Mouse (Mus musculus): ENCODE results near the gene Sltm. TPM values are rescaled to one million over a fixed set of nuclear protein-coding genes. Genes with fewer than 3 reads are reported as not detected.

Sltm gene
- 39.9 and 44.1 TPM in 2 replicates for polyA plus RNA-seq (2015; fragmentation: Nextera tagmentation; extraction: Ambion mirVana)

DNA sequence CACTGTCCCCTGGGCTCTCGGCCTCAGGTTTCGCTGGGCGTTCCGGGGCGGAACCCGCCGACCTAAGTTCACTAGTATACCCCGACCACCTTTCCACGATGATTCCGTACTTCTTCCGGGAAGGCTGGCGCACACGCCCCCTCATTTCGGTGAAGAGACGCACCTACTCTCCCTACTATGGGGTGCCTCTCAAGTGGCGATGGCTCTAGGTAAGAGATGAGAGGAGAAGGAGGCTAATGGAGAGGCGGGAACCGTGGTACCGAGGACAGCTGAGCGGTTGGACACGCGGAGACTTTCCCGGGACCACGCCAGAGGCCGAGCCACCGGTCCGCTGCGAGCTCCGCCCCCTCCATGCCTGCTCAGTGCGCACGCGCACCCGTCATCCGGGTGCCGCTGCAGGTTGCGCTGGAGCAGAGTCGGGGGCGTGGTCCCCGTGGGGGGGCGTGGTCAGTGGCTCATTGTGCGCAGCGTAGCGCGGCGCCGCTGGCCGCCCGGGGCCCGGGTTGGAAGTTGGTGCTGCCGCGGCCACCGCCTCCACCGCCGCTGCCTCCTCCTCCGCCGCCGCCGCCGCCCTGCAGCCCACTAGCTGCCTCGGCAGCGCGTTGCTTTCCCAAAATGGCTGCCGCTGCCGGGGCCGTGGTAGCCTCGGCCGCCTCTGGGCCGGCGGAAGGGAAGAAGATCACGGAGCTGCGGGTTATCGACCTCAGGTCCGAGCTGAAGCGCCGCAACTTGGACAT is at the start of gene Sltm:
Gene Sltm, plus strand, starts transcription at position 450 of the 737 bp plus-strand sequence.
- no peaks in the 10 kb centered on the region for H3K9me3 ChIP-seq (ENCODE audit: control insufficient read depth, low read length)
- peak within 1 kb of the TSS; percentile 88 for H3K4me2 ChIP-seq (ENCODE audit: low read depth, low read length)
- peak within 1 kb of the TSS; percentile 97 for H3K9ac ChIP-seq (ENCODE audit: low read depth, low read length)
- H3K27ac ChIP-seq (ENCODE audit: low read length) = peak within 1 kb of the TSS; percentile 100
- no peaks in the 10 kb centered on the region for H3K36me3 ChIP-seq (ENCODE audit: control insufficient read depth, insufficient read depth, low read length)
- peak within 1 kb of the TSS; percentile 86 for H3K4me3 ChIP-seq (ENCODE audit: low read length)
- peak; percentile 94 for ATAC-seq
- no peaks in the 10 kb centered on the region for H3K4me1 ChIP-seq (ENCODE audit: control insufficient read depth, insufficient read depth, low read length)
- under 1% methylated on average over 75 of the region's 75 CpGs for WGBS
- no peaks in the 10 kb centered on the region for H3K27me3 ChIP-seq (replicated peaks; ENCODE audit: control insufficient read depth, insufficient read depth, low read length)

DNA sequence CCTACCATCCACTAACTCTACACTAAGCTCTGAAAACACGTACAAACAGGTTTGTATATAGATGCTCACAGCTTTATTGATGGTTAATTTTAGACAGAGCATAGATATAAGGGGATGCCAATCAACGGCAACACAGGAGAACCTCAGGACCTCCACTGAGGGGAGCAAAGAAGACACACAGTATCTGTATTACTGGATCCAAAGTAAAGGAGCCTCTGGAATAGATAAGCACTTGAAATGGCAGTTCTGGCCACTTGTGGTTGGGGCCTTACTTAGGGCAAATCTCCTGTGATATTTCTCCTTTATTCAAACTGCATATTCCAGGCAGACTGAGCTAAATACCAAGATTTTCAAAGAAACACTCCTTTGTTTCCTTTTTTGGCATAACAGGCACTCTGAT is 49.5 kb upstream of the Sltm start:
- H3K36me3 ChIP-seq (ENCODE audit: control insufficient read depth, insufficient read depth, low read length) = no peaks in the 10 kb centered on the region
- no peak overlapping the region for H3K27ac ChIP-seq (ENCODE audit: low read length)
- WGBS = 93% methylated on average over 2 of the region's 2 CpGs
- no peak for ATAC-seq
- no peak overlapping the region for H3K4me2 ChIP-seq (ENCODE audit: low read depth, low read length)
- no peak overlapping the region for H3K4me3 ChIP-seq (ENCODE audit: low read length)
- no peaks in the 10 kb centered on the region for H3K27me3 ChIP-seq (replicated peaks; ENCODE audit: control insufficient read depth, insufficient read depth, low read length)
- no peaks in the 10 kb centered on the region for H3K9me3 ChIP-seq (ENCODE audit: control insufficient read depth, low read length)
- no peak overlapping the region for H3K9ac ChIP-seq (ENCODE audit: low read depth, low read length)
- H3K4me1 ChIP-seq (ENCODE audit: control insufficient read depth, insufficient read depth, low read length) = no peaks in the 10 kb centered on the region

DNA sequence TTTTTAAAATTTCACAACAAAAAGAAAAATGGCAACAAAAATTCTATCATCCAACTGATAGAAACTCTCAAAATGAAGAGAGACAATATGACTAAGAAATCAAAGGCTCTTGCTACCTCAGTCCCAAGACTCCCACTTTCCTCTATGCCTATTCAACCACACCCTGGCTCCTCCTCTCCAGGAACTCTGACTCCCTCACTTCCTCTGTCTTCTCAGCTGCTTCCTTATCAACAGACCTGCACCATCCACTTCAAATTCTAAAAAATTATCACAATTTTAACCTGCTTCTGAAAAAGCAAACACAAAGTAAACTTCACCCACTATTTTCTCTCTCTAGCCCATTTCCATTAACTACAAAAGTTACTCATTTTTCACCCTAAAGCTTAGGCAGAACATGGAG is 45.6 kb upstream of the Sltm start:
- Histone ChIP-seq H3K4me2 (ENCODE audit: low read depth, low read length) (no peak overlapping the region), H3K36me3 (ENCODE audit: control insufficient read depth, insufficient read depth, low read length) (no peaks in the 10 kb centered on the region), H3K9me3 (ENCODE audit: control insufficient read depth, low read length) (no peaks in the 10 kb centered on the region), H3K27me3 (replicated peaks; ENCODE audit: control insufficient read depth, insufficient read depth, low read length) (no peaks in the 10 kb centered on the region), H3K27ac (ENCODE audit: low read length) (no peak overlapping the region), H3K4me3 (ENCODE audit: low read length) (no peak overlapping the region), H3K4me1 (ENCODE audit: control insufficient read depth, insufficient read depth, low read length) (no peaks in the 10 kb centered on the region), H3K9ac (ENCODE audit: low read depth, low read length) (no peak overlapping the region)
- ATAC-seq = no peak

DNA sequence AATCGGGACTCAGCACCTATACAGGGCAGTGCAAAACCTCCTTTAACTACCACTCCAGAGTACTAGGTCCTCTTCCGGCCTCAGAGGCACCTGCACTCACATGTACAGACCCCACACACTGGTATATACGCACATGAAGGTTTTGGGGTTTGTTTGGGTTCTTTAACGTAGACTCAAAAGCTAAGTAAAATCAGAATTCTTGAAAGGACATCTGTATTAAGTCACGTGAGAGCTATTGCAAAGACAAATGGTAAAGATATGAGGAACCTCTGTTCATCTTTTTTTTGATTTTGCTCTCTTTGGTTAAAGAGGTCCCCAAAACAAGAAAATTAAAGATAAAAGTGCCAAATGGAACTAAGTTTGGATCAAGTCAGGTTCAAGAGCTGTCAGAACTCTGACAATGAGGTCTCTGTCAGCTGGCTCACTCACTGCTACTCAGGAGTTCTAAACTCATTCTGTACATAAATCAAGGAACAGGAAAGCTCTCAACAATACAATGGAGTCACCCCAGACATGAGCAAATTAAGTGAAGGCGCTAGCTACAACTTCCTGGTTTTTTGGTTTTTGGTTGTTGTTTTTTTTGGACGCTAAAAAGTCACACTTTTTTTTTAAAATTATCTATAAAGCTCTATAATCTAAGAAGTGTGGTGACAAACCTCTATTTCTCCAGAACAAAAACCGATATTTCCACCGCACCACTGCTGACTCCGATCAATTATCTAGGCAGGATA is 40.1 kb upstream of the Sltm start:
- H3K4me1 ChIP-seq (ENCODE audit: control insufficient read depth, insufficient read depth, low read length) = peaks cover 3% of the 10 kb centered on the region; the same call in 1 of the 2 replicates
- WGBS = 30% methylated on average over 10 of the region's 10 CpGs
- no peaks in the 10 kb centered on the region for H3K36me3 ChIP-seq (ENCODE audit: control insufficient read depth, insufficient read depth, low read length)
- H3K9me3 ChIP-seq (ENCODE audit: control insufficient read depth, low read length) = no peaks in the 10 kb centered on the region
- peak overlapping the region; percentile 99 for H3K27ac ChIP-seq (ENCODE audit: low read length)
- peak overlapping the region; percentile 97 for H3K9ac ChIP-seq (ENCODE audit: low read depth, low read length)
- peak overlapping the region; percentile 53 for H3K4me2 ChIP-seq (ENCODE audit: low read depth, low read length)
- peak overlapping the region; percentile 73 for H3K4me3 ChIP-seq (ENCODE audit: low read length)
- no peaks in the 10 kb centered on the region for H3K27me3 ChIP-seq (replicated peaks; ENCODE audit: control insufficient read depth, insufficient read depth, low read length)
- no peak for ATAC-seq

DNA sequence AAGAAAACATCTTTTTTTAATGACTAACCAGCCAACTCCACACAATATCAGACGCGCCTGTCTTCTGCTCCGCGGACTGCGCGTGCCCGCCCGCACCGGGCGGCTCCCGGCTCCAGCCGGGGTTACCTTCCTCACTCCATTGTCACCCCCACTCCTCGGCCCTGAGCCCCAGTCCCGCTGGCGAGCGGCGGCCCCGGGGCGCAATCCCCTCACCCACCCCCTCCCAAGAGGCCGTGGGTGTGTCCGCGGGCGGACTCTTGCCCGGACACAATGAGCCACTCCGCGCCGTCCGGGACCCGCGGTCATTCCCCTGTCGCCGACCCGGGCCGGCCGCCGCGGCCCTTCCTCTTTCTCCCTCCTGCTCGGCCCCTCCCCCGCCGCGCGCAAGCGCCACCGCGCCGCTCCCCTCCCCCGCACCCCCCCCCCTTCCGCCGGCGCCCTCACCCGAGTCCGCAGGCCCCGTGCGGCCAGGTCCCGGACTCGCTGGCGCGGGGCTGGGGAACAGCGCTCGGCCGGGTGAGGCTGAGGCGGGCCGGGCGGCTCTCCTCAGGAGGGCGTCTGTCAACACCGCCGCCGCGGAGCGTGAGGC is 39.4 kb upstream of the Sltm start:
- Histone ChIP-seq H3K27me3 (replicated peaks; ENCODE audit: control insufficient read depth, insufficient read depth, low read length) (no peaks in the 10 kb centered on the region), H3K4me2 (ENCODE audit: low read depth, low read length) (peak overlapping the region; percentile 53), H3K4me3 (ENCODE audit: low read length) (peak overlapping the region; percentile 73), H3K9me3 (ENCODE audit: control insufficient read depth, low read length) (no peaks in the 10 kb centered on the region), H3K27ac (ENCODE audit: low read length) (peak overlapping the region; percentile 99), H3K9ac (ENCODE audit: low read depth, low read length) (peak overlapping the region; percentile 97), H3K4me1 (ENCODE audit: control insufficient read depth, insufficient read depth, low read length) (peaks cover 3% of the 10 kb centered on the region; the same call in 1 of the 2 replicates), H3K36me3 (ENCODE audit: control insufficient read depth, insufficient read depth, low read length) (no peaks in the 10 kb centered on the region)
- ATAC-seq = peak; percentile 93
- WGBS = under 1% methylated on average over 39 of the region's 70 CpGs

DNA sequence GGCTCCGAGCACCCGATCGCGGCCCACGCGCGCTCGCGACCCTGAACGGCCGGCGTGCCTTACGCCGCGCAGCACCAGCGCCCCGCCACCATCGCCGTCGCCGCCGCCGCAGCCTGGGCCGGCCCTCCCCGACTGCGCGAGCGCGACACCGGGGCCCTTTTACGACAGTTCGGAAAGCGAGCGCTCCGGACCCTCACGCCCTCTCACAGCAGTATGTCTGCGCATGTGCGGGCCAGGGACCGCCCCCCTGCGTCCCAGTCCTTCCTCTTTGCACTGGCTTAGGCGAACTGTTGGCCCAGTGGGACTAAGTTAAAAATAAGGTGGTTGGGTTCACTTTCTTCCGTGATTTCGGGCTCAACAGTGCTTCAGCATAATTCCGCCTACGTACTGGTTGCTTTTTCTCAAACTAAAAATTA is 38.9 kb upstream of the Sltm start, which contains the start of gene Rnf111:
Gene Rnf111, minus strand, starts transcription at position 100 of the 416 bp plus-strand sequence.
- under 1% methylated on average over 45 of the region's 45 CpGs for WGBS

DNA sequence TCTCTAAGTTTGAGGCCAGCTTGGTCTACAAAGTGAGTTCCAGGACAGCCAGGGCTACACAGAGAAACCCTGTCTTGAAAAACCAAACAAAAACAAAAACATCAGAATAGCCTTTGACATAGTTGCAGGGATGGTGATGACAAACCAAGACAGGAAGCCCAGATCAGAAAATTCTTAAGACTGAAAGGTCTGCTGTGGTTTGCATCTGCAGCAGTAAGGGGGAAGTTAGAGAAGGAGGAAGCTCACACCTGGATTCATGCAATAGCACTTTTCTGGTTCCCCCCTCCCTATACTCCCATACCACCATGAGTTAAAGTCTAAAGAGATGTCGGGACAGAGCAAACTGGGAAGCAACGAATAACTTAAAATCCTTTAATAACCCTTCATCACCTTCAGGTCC is 36.4 kb upstream of the Sltm start:
- Histone ChIP-seq H3K9me3 (ENCODE audit: control insufficient read depth, low read length) (no peaks in the 10 kb centered on the region), H3K4me3 (ENCODE audit: low read length) (no peak overlapping the region), H3K9ac (ENCODE audit: low read depth, low read length) (no peak overlapping the region), H3K4me1 (ENCODE audit: control insufficient read depth, insufficient read depth, low read length) (peaks cover 7% of the 10 kb centered on the region; the same call in 1 of the 2 replicates), H3K27ac (ENCODE audit: low read length) (no peak overlapping the region), H3K36me3 (ENCODE audit: control insufficient read depth, insufficient read depth, low read length) (no peaks in the 10 kb centered on the region), H3K4me2 (ENCODE audit: low read depth, low read length) (no peak overlapping the region), H3K27me3 (replicated peaks; ENCODE audit: control insufficient read depth, insufficient read depth, low read length) (no peaks in the 10 kb centered on the region)
- no peak for ATAC-seq
- WGBS = 69% methylated on average over 2 of the region's 2 CpGs

More for the DNA sequence above, 38.9 kb upstream of the Sltm start, which contains the start of gene Rnf111:
- Histone ChIP-seq H3K27me3 (replicated peaks; ENCODE audit: control insufficient read depth, insufficient read depth, low read length) (no peaks in the 10 kb centered on the region), H3K4me3 (ENCODE audit: low read length) (peak within 1 kb of the TSS; percentile 73), H3K4me1 (ENCODE audit: control insufficient read depth, insufficient read depth, low read length) (peaks cover 3% of the 10 kb centered on the region; the same call in 1 of the 2 replicates), H3K27ac (ENCODE audit: low read length) (peak within 1 kb of the TSS; percentile 99), H3K9me3 (ENCODE audit: control insufficient read depth, low read length) (no peaks in the 10 kb centered on the region), H3K4me2 (ENCODE audit: low read depth, low read length) (peak within 1 kb of the TSS; percentile 57), H3K9ac (ENCODE audit: low read depth, low read length) (peak within 1 kb of the TSS; percentile 97), H3K36me3 (ENCODE audit: control insufficient read depth, insufficient read depth, low read length) (no peaks in the 10 kb centered on the region)
- ATAC-seq = peak; percentile 95

DNA sequence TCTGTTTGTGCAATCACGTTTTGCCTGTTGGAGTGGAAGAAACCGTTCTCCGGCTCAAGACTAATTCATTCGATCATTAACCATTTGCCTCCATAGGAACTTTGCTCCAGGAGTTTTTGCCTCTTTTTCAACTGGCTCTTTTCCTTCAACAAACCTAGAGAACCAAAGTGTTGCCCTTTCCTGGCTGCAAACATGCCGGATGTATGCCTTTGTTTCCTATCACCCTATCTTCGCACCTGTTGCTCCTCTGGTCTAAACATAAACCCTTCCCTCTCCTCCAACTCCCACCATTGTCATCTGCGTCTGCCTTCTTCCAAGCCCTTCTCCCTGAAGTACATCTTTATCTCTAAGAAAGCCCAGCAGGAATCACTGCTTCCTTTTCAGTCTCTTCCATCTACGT is 35.8 kb upstream of the Sltm start:
- no peak overlapping the region for H3K9ac ChIP-seq (ENCODE audit: low read depth, low read length)
- WGBS = 70% methylated on average over 8 of the region's 8 CpGs
- H3K4me3 ChIP-seq (ENCODE audit: low read length) = no peak overlapping the region
- no peaks in the 10 kb centered on the region for H3K27me3 ChIP-seq (replicated peaks; ENCODE audit: control insufficient read depth, insufficient read depth, low read length)
- ATAC-seq = no peak
- H3K27ac ChIP-seq (ENCODE audit: low read length) = no peak overlapping the region
- H3K9me3 ChIP-seq (ENCODE audit: control insufficient read depth, low read length) = no peaks in the 10 kb centered on the region
- H3K4me1 ChIP-seq (ENCODE audit: control insufficient read depth, insufficient read depth, low read length) = peaks cover 7% of the 10 kb centered on the region; the same call in 1 of the 2 replicates
- no peaks in the 10 kb centered on the region for H3K36me3 ChIP-seq (ENCODE audit: control insufficient read depth, insufficient read depth, low read length)
- H3K4me2 ChIP-seq (ENCODE audit: low read depth, low read length) = no peak overlapping the region

DNA sequence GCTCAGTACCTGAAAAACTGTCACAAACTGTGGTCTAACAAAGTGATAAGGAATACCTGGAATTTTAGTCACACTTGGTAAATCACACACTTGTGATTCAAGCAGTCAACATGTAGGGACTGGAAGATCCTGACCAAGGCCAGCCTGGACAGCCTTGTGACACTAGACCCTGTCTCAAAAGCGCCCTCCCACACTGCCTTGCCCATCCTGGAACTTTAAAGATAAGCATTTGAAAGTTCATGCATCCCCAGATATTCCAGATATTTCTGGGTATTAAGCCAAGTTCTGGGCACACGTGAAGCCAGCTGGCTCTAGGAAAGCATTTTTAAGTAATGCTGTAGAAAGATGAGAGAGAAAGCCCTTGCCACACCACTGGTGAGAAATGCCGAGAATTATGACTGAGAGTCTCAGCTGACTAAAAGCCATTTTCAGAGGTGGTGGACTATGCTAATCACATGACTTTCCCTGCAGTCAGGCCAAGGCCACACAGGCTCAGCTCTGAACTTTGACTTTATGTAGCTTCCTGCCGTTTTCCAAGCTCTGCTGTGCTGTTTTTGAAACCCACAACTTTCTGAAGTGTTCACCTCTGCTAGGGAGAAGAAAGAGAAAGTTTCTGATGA is 32.5 kb upstream of the Sltm start:
- Histone ChIP-seq H3K9me3 (ENCODE audit: control insufficient read depth, low read length) (no peaks in the 10 kb centered on the region), H3K27me3 (replicated peaks; ENCODE audit: control insufficient read depth, insufficient read depth, low read length) (no peaks in the 10 kb centered on the region), H3K4me3 (ENCODE audit: low read length) (no peak overlapping the region), H3K4me2 (ENCODE audit: low read depth, low read length) (0 out of 2 replicates have a peak overlapping the region, but pooled peaks have one; percentile 3), H3K9ac (ENCODE audit: low read depth, low read length) (no peak overlapping the region), H3K36me3 (ENCODE audit: control insufficient read depth, insufficient read depth, low read length) (no peaks in the 10 kb centered on the region), H3K4me1 (ENCODE audit: control insufficient read depth, insufficient read depth, low read length) (0 out of 2 replicates have a peak, but pooled peaks cover 4% of the 10 kb centered on the region), H3K27ac (ENCODE audit: low read length) (peak overlapping the region; percentile 43; the same call in 1 of the 2 replicates)
- WGBS = 53% methylated on average over 4 of the region's 4 CpGs
- peak; percentile 73 for ATAC-seq
